Comparison of ENCODE assay signal across 9 mouse cellular contexts in the genomic region with DNA sequence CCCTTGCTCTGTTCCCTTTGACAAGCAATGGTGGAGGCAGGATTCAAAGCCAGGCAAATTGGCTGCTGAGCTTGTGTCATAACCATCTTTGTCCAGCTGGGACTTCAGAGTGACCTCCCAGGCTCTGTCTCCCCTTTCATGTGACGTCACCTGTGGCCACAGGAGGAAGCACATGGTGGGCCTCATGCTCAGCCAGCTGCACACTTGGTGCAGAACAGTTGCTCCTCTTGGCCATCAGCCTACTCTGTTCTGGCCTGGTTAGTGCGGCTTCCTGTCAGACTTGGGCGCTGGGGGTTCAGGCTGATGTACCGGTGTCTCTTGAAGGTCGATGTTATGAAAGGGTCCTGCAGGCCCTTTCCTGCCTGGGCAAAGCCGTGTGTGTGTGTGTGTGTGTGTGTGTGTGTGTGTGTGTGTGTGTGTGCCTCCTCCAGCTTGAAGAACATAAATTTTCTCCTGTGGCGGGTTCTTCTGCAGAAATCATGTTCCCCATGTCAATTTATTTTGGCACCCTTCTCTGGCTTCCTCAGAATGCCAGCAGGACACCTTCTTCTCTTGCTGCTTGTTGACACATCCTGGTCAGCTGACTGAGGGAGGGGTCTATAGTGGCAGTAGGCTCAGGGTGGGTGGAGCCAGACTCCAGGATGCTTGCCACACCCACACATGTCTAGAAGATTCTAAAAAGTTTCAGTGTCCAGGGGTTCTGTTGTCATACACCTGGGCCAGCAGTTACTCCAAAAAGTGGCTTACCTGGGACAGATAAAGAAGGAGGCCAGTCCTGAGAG. TPM values are rescaled to one million over a fixed set of nuclear protein-coding genes. Genes with fewer than 3 reads are reported as not detected.
A peak's percentile ranks its signal among the peaks of the same experiment; 100 is the strongest.
DNase-seq lines count a peak whose midpoint lies in the region; ATAC-seq and TF ChIP-seq lines count a peak whose summit lies in the region.
"Had no signal": no experiment of that assay in that cellular context is flagged by ENCODE, and none has a peak within 500 bp of the region (broad histone marks: within the 10 kb centered on the region; RNA-seq: fewer than 3 reads in every experiment).

No protein-coding gene starts in this region.

- ATAC-seq in lung, embryonic 16.5 days (ENCODE audit: low read depth) = 0 out of 2 replicates have a peak, but pooled peaks have one; percentile 7
- ATAC-seq in erythroblast, adult 5-6 weeks (replicated peaks; ENCODE audit: low FRiP score, poor library complexity, severe bottlenecking) = no peak

- TF ChIP-seq CTCF in thymus, adult 2 months (IDR thresholded peaks at IDR 0.05; ENCODE audit: borderline replicate concordance, control insufficient read depth, extremely low read depth, insufficient read depth, low read length, poor library complexity) = no peak

- WGBS in thymus, adult 2 months = 9% methylated on average over 7 of the region's 7 CpGs
- 63% methylated on average over 7 of the region's 7 CpGs for WGBS in lung, embryonic 16.5 days

- H3K27me3 ChIP-seq in thymus, adult 2 months (ENCODE audit: control insufficient read depth, insufficient read depth, low read length) = no peaks in the 10 kb centered on the region
- no peaks in the 10 kb centered on the region for H3K27me3 ChIP-seq in lung, embryonic 16.5 days (ENCODE audit: control insufficient read depth, insufficient read depth, low read depth, low read length)

- peaks cover 35% of the 10 kb centered on the region for H3K4me1 ChIP-seq in thymus, adult 2 months (replicated peaks; ENCODE audit: control insufficient read depth, insufficient read depth, low read length)
- peaks cover 19% of the 10 kb centered on the region for H3K4me1 ChIP-seq in lung, embryonic 16.5 days (replicated peaks; ENCODE audit: control insufficient read depth, insufficient read depth, low read length)

- H3K27ac ChIP-seq in thymus, adult 2 months (ENCODE audit: control insufficient read depth, insufficient read depth, low read length) = no peak overlapping the region
- H3K27ac ChIP-seq in lung, embryonic 16.5 days (ENCODE audit: low read length) = peak overlapping the region; percentile 34; the same call in 1 of the 2 replicates
- H3K27ac ChIP-seq: limb, embryonic 15.5 days had no signal

- no peaks in the 10 kb centered on the region for H3K36me3 ChIP-seq in thymus, adult 2 months (ENCODE audit: control insufficient read depth, insufficient read depth, low read length)
- H3K36me3 ChIP-seq in lung, embryonic 16.5 days (ENCODE audit: control insufficient read depth, insufficient read depth, low read length) = peaks cover 7% of the 10 kb centered on the region; the same call in 1 of the 2 replicates
- H3K36me3 ChIP-seq: limb, embryonic 15.5 days had no signal

- no peaks in the 10 kb centered on the region for H3K9me3 ChIP-seq in lung, embryonic 16.5 days (ENCODE audit: control insufficient read depth, low read length)
- H3K9me3 ChIP-seq: limb, embryonic 15.5 days had no signal

- TF ChIP-seq POLR2A in thymus, adult 2 months (IDR thresholded peaks at IDR 0.05; ENCODE audit: control insufficient read depth, extremely low read depth, insufficient read depth, low read length, poor library complexity) = no peak

- no peak overlapping the region for H3K4me2 ChIP-seq in lung, embryonic 16.5 days (ENCODE audit: low read depth, low read length)
- H3K4me2 ChIP-seq: limb, embryonic 15.5 days had no signal

- H3K9ac ChIP-seq in lung, embryonic 16.5 days (ENCODE audit: low read length) = no peak overlapping the region
- H3K9ac ChIP-seq: limb, embryonic 15.5 days had no signal

- no peak overlapping the region for H3K4me3 ChIP-seq in thymus, adult 2 months (ENCODE audit: control insufficient read depth, insufficient read depth, low read length)
- no peak overlapping the region for H3K4me3 ChIP-seq in lung, embryonic 16.5 days (ENCODE audit: low read length)
- H3K4me3 ChIP-seq: limb, embryonic 15.5 days had no signal

- peak; percentile 59 to 67 for DNase-seq in cerebellum, postnatal 10 days
- DNase-seq in cerebellum, postnatal 25 days = no peak
- peak; percentile 29 for DNase-seq in thymus, adult 2 months
- DNase-seq in thymus, postnatal 10 days (ENCODE audit: low spot score in 2 of 2) = no peak
- no peak for DNase-seq in frontal cortex, postnatal 10 days (ENCODE audit: low spot score in 2 of 2)
- DNase-seq in Muller cell, postnatal 12 days (ENCODE audit: inconsistent ontology term) = no peak

RNA-seq across cellular contexts. Expression of a gene that starts 5.0 kb away (rescaled TPM):
- 6.2 and 6.6 TPM in 2 replicates for polyA plus RNA-seq in thymus, adult 2 months (2012; rRNA removed)
- polyA plus RNA-seq in lung, embryonic 16.5 days (2015; fragmentation: Nextera tagmentation; extraction: Ambion mirVana) = 4.3 and 4.7 TPM in 2 replicates
- 4.0 and 4.2 TPM in 2 replicates for total RNA-seq in erythroblast, adult 5-6 weeks (2015; ENCODE audit: low replicate concordance)
- total RNA-seq in erythroblast, adult 5-6 weeks (2017; ENCODE audit: low replicate concordance) = 2.4 and 2.9 TPM in 2 replicates

Comparison
In these comparisons a context has a peak if more than half of its experiments do, and no peak if none do; other contexts are left out.
1. DNase-seq: peak in cerebellum, postnatal 10 days (2 of 2) and thymus, adult 2 months (single experiment); none in cerebellum, postnatal 25 days (0 of 2), thymus, postnatal 10 days (0 of 2), frontal cortex, postnatal 10 days (0 of 2) and Muller cell, postnatal 12 days (single experiment).